In the genomic region with DNA sequence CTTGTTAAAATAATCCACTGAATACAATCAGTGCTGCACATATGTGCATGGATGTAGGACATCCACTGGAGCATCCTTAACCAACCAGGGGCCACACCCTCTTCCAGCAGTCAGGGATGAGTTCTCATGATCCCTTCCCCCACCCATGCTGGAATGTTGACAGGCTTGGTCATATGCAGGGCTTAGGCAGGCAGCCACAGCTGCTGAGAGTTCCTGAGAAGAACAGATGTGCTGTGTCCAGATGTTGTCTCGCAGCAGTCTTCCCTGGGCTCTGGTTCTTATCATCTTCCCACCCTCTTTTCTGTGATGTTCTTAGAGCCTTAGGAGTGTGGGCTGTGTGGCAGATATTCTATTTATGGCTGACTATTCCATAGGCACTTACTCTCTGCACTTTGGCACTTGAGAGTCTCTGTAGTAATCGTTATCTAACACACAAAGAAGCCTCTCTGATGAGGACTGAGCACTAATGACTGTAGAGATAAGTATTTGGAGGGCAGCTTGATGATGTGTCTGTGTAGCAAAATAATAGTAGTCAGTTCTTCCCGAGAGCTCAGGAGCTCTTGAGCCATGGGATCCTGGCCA, we compare ENCODE assay signal across 11 mouse cellular contexts.
DNase-seq lines count a peak whose midpoint lies in the region; ATAC-seq and TF ChIP-seq lines count a peak whose summit lies in the region.
"Had no signal": no experiment of that assay in that cellular context is flagged by ENCODE, and none has a peak within 500 bp of the region (broad histone marks: within the 10 kb centered on the region; RNA-seq: fewer than 3 reads in every experiment).

No protein-coding gene starts in this region.

- H3K4me3 ChIP-seq in lung, embryonic 16.5 days (ENCODE audit: low read length), result no peak overlapping the region
- H3K4me3 ChIP-seq in stomach, embryonic 16.5 days (replicated peaks; ENCODE audit: low read length), result no peak overlapping the region
- no peak overlapping the region for H3K4me3 ChIP-seq in left cerebral cortex, adult 2 months
- H3K4me3 ChIP-seq: layer of hippocampus, adult 2 months; limb, embryonic 15.5 days had no signal

- TF ChIP-seq CTCF in left cerebral cortex, adult 2 months (IDR thresholded peaks at IDR 0.05), result no peak

- 19% methylated on average over 3 of the region's 3 CpGs for WGBS in lung, embryonic 16.5 days
- 27% methylated on average over 3 of the region's 3 CpGs for WGBS in stomach, embryonic 16.5 days

- H3K9me3 ChIP-seq in lung, embryonic 16.5 days (ENCODE audit: control insufficient read depth, low read length), result no peaks in the 10 kb centered on the region
- no peaks in the 10 kb centered on the region for H3K9me3 ChIP-seq in stomach, embryonic 16.5 days (replicated peaks; ENCODE audit: control insufficient read depth, low read length)
- H3K9me3 ChIP-seq: limb, embryonic 15.5 days had no signal

- H3K27me3 ChIP-seq in lung, embryonic 16.5 days (ENCODE audit: control insufficient read depth, insufficient read depth, low read depth, low read length), result no peaks in the 10 kb centered on the region
- H3K27me3 ChIP-seq in stomach, embryonic 16.5 days (ENCODE audit: control insufficient read depth, insufficient read depth, low read length), result no peaks in the 10 kb centered on the region
- H3K27me3 ChIP-seq: limb, embryonic 15.5 days had no signal

- intact Hi-C loops in gastrocnemius, postnatal 14 days (cut with DNase I; ENCODE audit: low total_unique reads), result loop anchor here (10.0 kb wide), 1 partner anchor 110 kb away; a partner anchor contains a TSS
- intact Hi-C loops in heart, postnatal 10 days (cut with DNase I), result loop anchor here (5.0 kb wide), 1 partner anchor 338 kb away; no protein-coding TSS in a partner anchor
- intact Hi-C loops in left cerebral cortex, adult 2 months (cut with DNase I), result loop anchor here (5.0 kb wide), 1 partner anchor 113 kb away; a partner anchor contains a TSS

- no peaks in the 10 kb centered on the region for H3K36me3 ChIP-seq in lung, embryonic 16.5 days (ENCODE audit: control insufficient read depth, insufficient read depth, low read length)
- no peaks in the 10 kb centered on the region for H3K36me3 ChIP-seq in stomach, embryonic 16.5 days (ENCODE audit: control insufficient read depth, insufficient read depth, low read length)

- no peak overlapping the region for H3K9ac ChIP-seq in lung, embryonic 16.5 days (ENCODE audit: low read length)
- H3K9ac ChIP-seq in stomach, embryonic 16.5 days (ENCODE audit: low read length), result no peak overlapping the region
- H3K9ac ChIP-seq: limb, embryonic 15.5 days had no signal

- no peaks in the 10 kb centered on the region; the same call in 1 of the 2 replicates for H3K4me1 ChIP-seq in lung, embryonic 16.5 days (replicated peaks; ENCODE audit: control insufficient read depth, insufficient read depth, low read length)
- no peaks in the 10 kb centered on the region for H3K4me1 ChIP-seq in stomach, embryonic 16.5 days (ENCODE audit: control insufficient read depth, insufficient read depth, low read length)

- DNase-seq in lung, adult 18-20 months, result no peak
- DNase-seq in gastrocnemius, postnatal 14 days, result peak; percentile 63
- DNase-seq in heart, postnatal 10 days, result peak; percentile 61 to 65
- DNase-seq in left cerebral cortex, adult 2 months (ENCODE audit: extremely low spot score in 1 of 2, low spot score in 2 of 2), result no peak
- DNase-seq in cerebellum, adult 9-11 months, result no peak
- DNase-seq: kidney, adult 11 months; thymus, postnatal 4 days had no signal

- ATAC-seq in lung, embryonic 16.5 days (ENCODE audit: low read depth), result peak; percentile 23; the same call in 1 of the 2 replicates
- ATAC-seq in stomach, embryonic 16.5 days (ENCODE audit: insufficient read depth, low FRiP score), result peak; percentile 81

- no peak overlapping the region for H3K27ac ChIP-seq in lung, embryonic 16.5 days (ENCODE audit: low read length)
- no peak overlapping the region for H3K27ac ChIP-seq in stomach, embryonic 16.5 days (ENCODE audit: low read length)
- no peak overlapping the region for H3K27ac ChIP-seq in left cerebral cortex, adult 2 months
- H3K27ac ChIP-seq: layer of hippocampus, adult 2 months; limb, embryonic 15.5 days had no signal

- no peak overlapping the region for H3K4me2 ChIP-seq in lung, embryonic 16.5 days (ENCODE audit: low read depth, low read length)
- H3K4me2 ChIP-seq in stomach, embryonic 16.5 days (ENCODE audit: low read depth, low read length), result no peak overlapping the region
- H3K4me2 ChIP-seq: limb, embryonic 15.5 days had no signal

Comparison
In these comparisons a context has a peak if more than half of its experiments do, and no peak if none do; other contexts are left out.
1. DNase-seq: peak in gastrocnemius, postnatal 14 days (single experiment) and heart, postnatal 10 days (2 of 2); none in lung, adult 18-20 months (0 of 2), left cerebral cortex, adult 2 months (0 of 2) and cerebellum, adult 9-11 months (single experiment).